Mouse (Mus musculus): ENCODE data around the gene 9130213A22Rik. TPM values are rescaled to one million over a fixed set of nuclear protein-coding genes. Genes with fewer than 3 reads are reported as not detected.

9130213A22Rik gene
- polyA plus RNA-seq, 1 experiment from 2014 or later, result 0.41 TPM

GRCm38 (mm10) chr11:69078805-69079438 lies 43.5 kb downstream of the 9130213A22Rik start:
- H3K27ac ChIP-seq (replicated peaks), result no peak overlapping the region
- no peak overlapping the region for H3K9ac ChIP-seq
- no peaks in the 10 kb centered on the region for H3K36me3 ChIP-seq
- no peaks in the 10 kb centered on the region for H3K27me3 ChIP-seq (replicated peaks)
- H3K4me2 ChIP-seq, result no peak overlapping the region
- no peak for ATAC-seq (ENCODE audit: extremely low read depth, insufficient number of reproducible peaks, low FRiP score, low TSS enrichment)
- H3K4me3 ChIP-seq, result no peak overlapping the region
- no peaks in the 10 kb centered on the region for H3K9me3 ChIP-seq
- 62% methylated on average over 5 of the region's 5 CpGs for WGBS
- H3K4me1 ChIP-seq, result peaks cover 8% of the 10 kb centered on the region

GRCm38 (mm10) chr11:69078041-69078440 lies 44.3 kb downstream of the 9130213A22Rik start:
- ATAC-seq (ENCODE audit: extremely low read depth, insufficient number of reproducible peaks, low FRiP score, low TSS enrichment), result no peak
- Histone ChIP-seq H3K9me3 (no peaks in the 10 kb centered on the region), H3K9ac (no peak overlapping the region)

GRCm38 (mm10) chr11:69077316-69077715 lies 45.1 kb downstream of the 9130213A22Rik start:
- Histone ChIP-seq H3K4me1 (peaks cover 17% of the 10 kb centered on the region), H3K36me3 (no peaks in the 10 kb centered on the region), H3K9me3 (no peaks in the 10 kb centered on the region), H3K27me3 (replicated peaks) (no peaks in the 10 kb centered on the region), H3K4me3 (no peak overlapping the region), H3K27ac (replicated peaks) (no peak overlapping the region), H3K4me2 (no peak overlapping the region), H3K9ac (no peak overlapping the region)
- WGBS, result 74% methylated on average over 9 of the region's 9 CpGs
- no peak for ATAC-seq (ENCODE audit: extremely low read depth, insufficient number of reproducible peaks, low FRiP score, low TSS enrichment)

More at GRCm38 (mm10) chr11:69078041-69078440, 44.3 kb downstream of the 9130213A22Rik start:
- Histone ChIP-seq H3K4me2 (no peak overlapping the region), H3K4me3 (no peak overlapping the region), H3K36me3 (no peaks in the 10 kb centered on the region), H3K27ac (replicated peaks) (no peak overlapping the region), H3K4me1 (peaks cover 13% of the 10 kb centered on the region), H3K27me3 (replicated peaks) (no peaks in the 10 kb centered on the region)
- 77% methylated on average over 6 of the region's 6 CpGs for WGBS

- Histone ChIP-seq H3K4me1 (peaks cover 25% of the 10 kb centered on the region), H3K4me2 (no peak overlapping the region), H3K9me3 (no peaks in the 10 kb centered on the region), H3K27ac (replicated peaks) (no peak overlapping the region), H3K36me3 (no peaks in the 10 kb centered on the region), H3K4me3 (no peak overlapping the region), H3K9ac (peak overlapping the region; percentile 35; the same call in 1 of the 2 replicates), H3K27me3 (replicated peaks) (no peaks in the 10 kb centered on the region)
- WGBS, result 71% methylated on average over 5 of the region's 5 CpGs
- ATAC-seq (ENCODE audit: extremely low read depth, insufficient number of reproducible peaks, low FRiP score, low TSS enrichment), result no peak
These were observed 45.8 kb downstream of the 9130213A22Rik start for GRCm38 (mm10) chr11:69076572-69076971.

- Histone ChIP-seq H3K27me3 (replicated peaks) (no peaks in the 10 kb centered on the region), H3K4me3 (no peak overlapping the region), H3K9ac (no peak overlapping the region), H3K4me2 (no peak overlapping the region), H3K36me3 (no peaks in the 10 kb centered on the region), H3K9me3 (no peaks in the 10 kb centered on the region), H3K27ac (replicated peaks) (no peak overlapping the region), H3K4me1 (peaks cover 31% of the 10 kb centered on the region)
- WGBS, result 48% methylated on average over 9 of the region's 9 CpGs
- ATAC-seq (ENCODE audit: extremely low read depth, insufficient number of reproducible peaks, low FRiP score, low TSS enrichment), result no peak
These were observed 46.5 kb downstream of the 9130213A22Rik start for GRCm38 (mm10) chr11:69075764-69076479.

- H3K4me3 ChIP-seq, result no peak overlapping the region
- no peaks in the 10 kb centered on the region for H3K36me3 ChIP-seq
- H3K9ac ChIP-seq, result 0 out of 2 replicates have a peak overlapping the region, but pooled peaks have one; percentile 83
- peak overlapping the region; percentile 84; the same call in 1 of the 2 replicates for H3K27ac ChIP-seq (replicated peaks)
- no peaks in the 10 kb centered on the region for H3K27me3 ChIP-seq (replicated peaks)
- H3K4me1 ChIP-seq, result peaks cover 36% of the 10 kb centered on the region
- 52% methylated on average over 2 of the region's 2 CpGs for WGBS
- ATAC-seq (ENCODE audit: extremely low read depth, insufficient number of reproducible peaks, low FRiP score, low TSS enrichment), result no peak
- no peak overlapping the region for H3K4me2 ChIP-seq
- H3K9me3 ChIP-seq, result no peaks in the 10 kb centered on the region
These were observed 47.7 kb downstream of the 9130213A22Rik start for GRCm38 (mm10) chr11:69074776-69075069.

GRCm38 (mm10) chr11:69073951-69074775 lies 48.2 kb downstream of the 9130213A22Rik start:
- H3K4me2 ChIP-seq, result peak overlapping the region; percentile 69; the same call in 1 of the 2 replicates
- peak overlapping the region; percentile 83 for H3K9ac ChIP-seq
- no peak overlapping the region for H3K4me3 ChIP-seq
- no peaks in the 10 kb centered on the region for H3K9me3 ChIP-seq
- no peaks in the 10 kb centered on the region for H3K27me3 ChIP-seq (replicated peaks)
- ATAC-seq (ENCODE audit: extremely low read depth, insufficient number of reproducible peaks, low FRiP score, low TSS enrichment), result no peak
- peak overlapping the region; percentile 84 for H3K27ac ChIP-seq (replicated peaks)
- peaks cover 36% of the 10 kb centered on the region for H3K4me1 ChIP-seq
- H3K36me3 ChIP-seq, result no peaks in the 10 kb centered on the region
- WGBS, result 42% methylated on average over 6 of the region's 6 CpGs

- Histone ChIP-seq H3K9ac (peak overlapping the region; percentile 83), H3K36me3 (no peaks in the 10 kb centered on the region), H3K4me1 (peaks cover 36% of the 10 kb centered on the region), H3K27me3 (replicated peaks) (no peaks in the 10 kb centered on the region), H3K4me3 (peak overlapping the region; percentile 44), H3K27ac (replicated peaks) (peak overlapping the region; percentile 84), H3K9me3 (no peaks in the 10 kb centered on the region), H3K4me2 (peak overlapping the region; percentile 69)
- ATAC-seq (ENCODE audit: extremely low read depth, insufficient number of reproducible peaks, low FRiP score, low TSS enrichment), result peak; percentile 30; the same call in 1 of the 2 replicates
- under 1% methylated on average over 14 of the region's 14 CpGs for WGBS
These were observed 49.1 kb downstream of the 9130213A22Rik start for GRCm38 (mm10) chr11:69073065-69073888.

- Histone ChIP-seq H3K4me3 (peak overlapping the region; percentile 44), H3K36me3 (no peaks in the 10 kb centered on the region), H3K27ac (replicated peaks) (peak overlapping the region; percentile 84), H3K4me2 (peak overlapping the region; percentile 69), H3K9ac (peak overlapping the region; percentile 83), H3K27me3 (replicated peaks) (no peaks in the 10 kb centered on the region), H3K9me3 (no peaks in the 10 kb centered on the region), H3K4me1 (peaks cover 38% of the 10 kb centered on the region)
- WGBS, result 14% methylated on average over 9 of the region's 9 CpGs
- ATAC-seq (ENCODE audit: extremely low read depth, insufficient number of reproducible peaks, low FRiP score, low TSS enrichment), result no peak
These were observed 49.7 kb downstream of the 9130213A22Rik start for GRCm38 (mm10) chr11:69072666-69073064.

- Histone ChIP-seq H3K9me3 (no peaks in the 10 kb centered on the region), H3K4me2 (peak overlapping the region; percentile 69), H3K36me3 (no peaks in the 10 kb centered on the region), H3K9ac (peak overlapping the region; percentile 83), H3K4me3 (peak overlapping the region; percentile 44), H3K4me1 (peaks cover 43% of the 10 kb centered on the region), H3K27me3 (replicated peaks) (no peaks in the 10 kb centered on the region), H3K27ac (replicated peaks) (peak overlapping the region; percentile 84)
- 79% methylated on average over 11 of the region's 11 CpGs for WGBS
- no peak for ATAC-seq (ENCODE audit: extremely low read depth, insufficient number of reproducible peaks, low FRiP score, low TSS enrichment)
These were observed 50.2 kb downstream of the 9130213A22Rik start for GRCm38 (mm10) chr11:69072234-69072633.
